Mouse (Mus musculus): ENCODE data around the gene Zbtb44.

Gene Zbtb44

GRCm38 (mm10) chr9:31070706-31071105 is 40.3 kb downstream of the Zbtb44 start:
- no peak for DNase-seq (ENCODE audit: low spot score)

DNA sequence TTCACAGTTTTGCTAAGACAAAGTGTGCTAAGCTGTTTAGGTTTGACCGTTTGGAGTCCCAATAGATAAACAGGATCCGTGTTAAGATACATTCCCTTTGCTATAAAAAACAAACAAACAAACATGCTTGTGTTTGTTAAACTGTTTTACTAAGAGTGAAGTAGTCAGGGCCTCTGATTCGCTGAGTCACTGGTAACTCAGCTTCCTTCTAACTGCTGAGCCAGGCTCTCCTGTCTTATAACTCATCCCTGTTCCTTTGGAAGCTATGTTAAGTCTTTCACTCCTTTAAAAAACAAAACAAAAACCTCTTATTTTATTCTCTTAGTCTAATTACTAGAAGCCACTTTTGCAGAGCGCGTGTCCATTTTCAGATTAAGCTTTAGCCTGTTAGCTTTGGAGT is 41.8 kb downstream of the Zbtb44 start:
- DNase-seq (ENCODE audit: low spot score), result no peak

- no peak for DNase-seq (ENCODE audit: low spot score)
Observed at GRCm38 (mm10) chr9:31073797-31074196, 43.4 kb downstream of the Zbtb44 start.

GRCm38 (mm10) chr9:31074836-31075235 is 44.4 kb downstream of the Zbtb44 start:
- DNase-seq (ENCODE audit: low spot score), result no peak

DNA sequence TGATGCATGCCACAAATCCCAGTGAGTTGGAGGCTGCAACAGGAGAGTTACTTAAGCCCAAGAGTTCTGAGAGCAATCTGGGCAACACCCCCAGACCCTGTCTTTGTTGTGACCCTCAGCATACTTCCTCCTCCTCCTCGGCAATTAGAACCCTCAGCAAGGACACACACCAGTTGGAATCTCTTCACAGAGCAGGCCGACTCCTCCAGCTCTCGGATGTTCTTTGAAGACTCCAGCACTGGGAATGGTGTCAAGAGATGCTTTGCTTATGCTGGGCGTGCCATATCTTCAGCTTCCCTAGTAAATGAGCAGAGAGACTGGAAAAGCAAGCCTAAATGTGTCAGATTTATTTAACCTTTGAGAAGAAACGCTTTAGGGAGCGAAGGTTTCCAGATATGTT is 50.3 kb downstream of the Zbtb44 start:
- no peak for DNase-seq (ENCODE audit: low spot score)

- DNase-seq (ENCODE audit: low spot score), result peak; percentile 47
Observed at GRCm38 (mm10) chr9:31082054-31082666, 51.7 kb downstream of the Zbtb44 start.

- no peak for DNase-seq (ENCODE audit: low spot score)
Observed at GRCm38 (mm10) chr9:31082771-31083170, 52.3 kb downstream of the Zbtb44 start.

DNA sequence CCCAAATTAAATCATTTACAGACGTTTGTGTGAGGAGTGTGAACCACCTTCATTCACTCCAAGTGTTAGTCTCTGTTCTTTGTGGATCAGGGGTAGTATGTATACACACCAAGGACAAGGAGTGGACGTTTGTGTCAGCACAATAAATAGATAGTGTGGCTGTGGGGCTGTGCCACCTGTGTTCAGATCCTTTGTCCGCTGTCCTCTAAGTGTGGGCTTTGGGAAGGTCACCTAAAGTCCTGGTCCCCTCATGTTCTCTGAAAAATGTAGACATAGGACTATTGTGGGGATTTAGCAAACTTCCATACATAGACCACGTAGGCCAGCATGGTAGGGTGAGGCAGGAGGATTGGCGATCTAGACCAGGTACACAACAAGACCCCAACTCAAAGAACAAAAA is 55.1 kb downstream of the Zbtb44 start:
- no peak for DNase-seq (ENCODE audit: low spot score)

DNA sequence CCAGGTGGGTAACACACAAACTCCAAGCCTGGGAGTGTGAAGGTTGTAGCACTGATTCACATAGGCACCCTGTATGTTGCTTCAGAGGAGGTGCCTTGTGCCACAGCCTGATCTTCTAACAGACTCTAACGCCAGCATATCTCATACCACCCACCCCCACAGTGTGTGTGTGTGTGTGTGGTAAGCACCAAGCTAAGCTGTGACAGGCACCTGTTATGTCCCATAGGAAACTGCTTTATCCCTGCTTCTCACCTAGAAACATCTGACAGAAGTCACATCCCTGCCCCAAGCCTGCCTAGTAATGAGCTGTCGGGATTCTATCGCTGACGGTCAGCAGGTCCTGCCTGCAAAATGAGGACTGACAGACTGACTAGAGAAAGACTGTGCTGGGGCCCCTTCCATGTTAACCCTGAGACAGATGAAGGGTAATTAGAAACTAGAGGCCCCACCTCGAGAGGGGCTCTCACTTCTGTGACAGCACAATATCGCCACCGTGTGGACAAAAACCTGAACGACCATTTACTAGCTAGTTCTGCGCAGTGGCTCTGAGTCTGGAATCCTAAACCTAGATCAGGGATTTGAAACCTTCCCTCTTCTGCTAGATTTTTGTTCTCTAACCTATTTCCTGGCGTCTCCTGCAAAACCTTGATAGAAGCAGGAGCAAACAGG is 55.8 kb downstream of the Zbtb44 start:
- DNase-seq (ENCODE audit: low spot score), result peak; percentile 59

DNA sequence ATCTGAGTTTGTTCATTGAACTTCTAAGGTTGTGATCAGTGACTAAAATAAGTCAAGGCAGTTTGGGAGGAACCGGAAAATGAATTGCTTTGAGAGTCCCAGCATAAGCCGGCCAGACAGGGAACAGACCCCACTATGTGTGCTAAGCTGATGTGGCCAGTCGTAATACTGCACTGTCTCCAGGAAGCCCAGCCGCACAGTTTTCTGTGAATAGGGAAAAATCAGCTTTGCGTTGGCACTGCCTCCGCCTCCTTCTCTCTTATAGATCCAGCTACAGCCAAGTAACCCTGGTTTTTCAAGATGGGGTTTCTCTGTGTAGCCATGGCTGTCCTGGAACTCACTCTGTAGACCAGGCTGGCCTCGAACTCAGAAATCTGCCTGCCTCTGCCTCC is 56.3 kb downstream of the Zbtb44 start:
- DNase-seq (ENCODE audit: low spot score), result no peak

DNA sequence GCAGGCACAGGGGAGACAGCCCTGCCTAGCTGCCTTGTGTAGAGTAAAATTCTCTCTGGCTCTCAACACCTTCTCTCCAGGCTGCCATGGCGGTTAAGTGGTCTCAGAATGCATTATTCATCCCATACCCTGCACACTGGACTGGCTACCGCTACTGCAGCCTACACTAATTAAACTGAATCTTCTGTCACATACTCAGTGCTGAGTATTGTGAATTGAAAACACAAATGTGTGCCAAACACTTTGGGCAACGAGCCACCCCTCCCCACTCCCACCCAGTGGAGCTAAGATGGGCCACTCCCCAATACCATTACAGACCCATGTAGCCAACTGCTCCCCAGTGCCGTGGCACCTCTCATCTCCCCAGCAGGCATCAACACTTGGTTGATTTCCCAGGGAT is 57.0 kb downstream of the Zbtb44 start:
- no peak for DNase-seq (ENCODE audit: low spot score)

DNA sequence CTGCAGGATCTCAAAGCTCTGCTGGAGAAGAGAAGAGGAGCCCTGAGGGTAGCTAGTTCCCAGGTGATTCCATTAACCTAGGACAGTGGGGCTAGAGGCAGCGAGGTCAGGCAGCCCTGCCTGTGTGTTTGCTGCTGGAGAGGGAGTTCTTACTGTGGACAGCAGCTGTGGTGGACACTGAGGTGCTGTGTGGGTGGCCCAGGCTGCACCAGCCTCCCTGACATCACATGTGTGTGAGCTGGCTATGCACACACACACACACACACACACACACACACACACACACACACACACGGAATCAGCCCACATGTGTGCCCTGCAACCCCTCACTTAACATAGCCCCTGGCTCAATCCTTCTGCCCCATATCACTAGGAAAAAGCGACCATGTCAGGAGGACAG is 57.7 kb downstream of the Zbtb44 start:
- no peak for DNase-seq (ENCODE audit: low spot score)

GRCm38 (mm10) chr9:31088883-31089282 is 58.4 kb downstream of the Zbtb44 start:
- DNase-seq (ENCODE audit: low spot score), result no peak

GRCm38 (mm10) chr9:31089541-31089940 is 59.1 kb downstream of the Zbtb44 start:
- no peak for DNase-seq (ENCODE audit: low spot score)

- DNase-seq (ENCODE audit: low spot score), result no peak
Observed at GRCm38 (mm10) chr9:31090081-31091023, 59.9 kb downstream of the Zbtb44 start.

DNA sequence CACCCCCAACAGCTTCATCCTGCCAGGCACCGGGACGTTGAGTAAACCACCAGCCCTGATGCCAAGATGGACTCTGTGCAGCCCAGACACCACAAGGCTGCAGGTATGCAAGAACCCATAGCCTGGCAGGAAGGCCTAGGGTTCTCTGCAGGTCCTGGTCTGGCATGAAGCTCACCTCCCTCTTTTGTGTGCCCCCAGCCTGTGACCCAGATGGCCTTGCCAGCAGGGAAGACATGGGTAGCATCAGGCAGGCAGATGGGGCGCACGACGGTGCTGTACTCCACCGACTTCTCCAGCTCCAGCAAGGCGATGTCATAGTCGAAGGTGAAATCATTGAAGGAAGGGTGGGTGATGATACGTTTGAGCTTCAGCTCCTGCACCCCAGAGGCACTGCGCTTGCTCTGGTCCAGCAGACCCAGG is 60.7 kb downstream of the Zbtb44 start:
- DNase-seq (ENCODE audit: low spot score), result no peak

GRCm38 (mm10) chr9:31092111-31092832 is 61.8 kb downstream of the Zbtb44 start:
- no peak for DNase-seq (ENCODE audit: low spot score)

GRCm38 (mm10) chr9:31092833-31093195 is 62.4 kb downstream of the Zbtb44 start:
- no peak for DNase-seq (ENCODE audit: low spot score)

GRCm38 (mm10) chr9:31097088-31098082 is 66.9 kb downstream of the Zbtb44 start:
- no peak for DNase-seq (ENCODE audit: low spot score)

GRCm38 (mm10) chr9:31098118-31098517 is 67.7 kb downstream of the Zbtb44 start:
- DNase-seq (ENCODE audit: low spot score), result no peak

- DNase-seq (ENCODE audit: low spot score), result no peak
Observed at GRCm38 (mm10) chr9:31108464-31108863, 78.0 kb downstream of the Zbtb44 start.
